Mouse (Mus musculus) ovary, adult 2 months (tissue): ENCODE measurements around the gene Eaf1. TPM values are rescaled to one million over a fixed set of nuclear protein-coding genes. Genes with fewer than 3 reads are reported as not detected.

Experiments used
- polyA plus RNA-seq: library from polyadenylated mRNA; depleted of rRNA; stranded (reverse); fragments of >200 nt; gene quantifications from 2 replicates; pipeline ENCODE4 v1.2.3, GENCODE M21; 2012; rRNA removed

Gene Eaf1
- 34.9 and 54.4 TPM in 2 replicates for polyA plus RNA-seq

DNA sequence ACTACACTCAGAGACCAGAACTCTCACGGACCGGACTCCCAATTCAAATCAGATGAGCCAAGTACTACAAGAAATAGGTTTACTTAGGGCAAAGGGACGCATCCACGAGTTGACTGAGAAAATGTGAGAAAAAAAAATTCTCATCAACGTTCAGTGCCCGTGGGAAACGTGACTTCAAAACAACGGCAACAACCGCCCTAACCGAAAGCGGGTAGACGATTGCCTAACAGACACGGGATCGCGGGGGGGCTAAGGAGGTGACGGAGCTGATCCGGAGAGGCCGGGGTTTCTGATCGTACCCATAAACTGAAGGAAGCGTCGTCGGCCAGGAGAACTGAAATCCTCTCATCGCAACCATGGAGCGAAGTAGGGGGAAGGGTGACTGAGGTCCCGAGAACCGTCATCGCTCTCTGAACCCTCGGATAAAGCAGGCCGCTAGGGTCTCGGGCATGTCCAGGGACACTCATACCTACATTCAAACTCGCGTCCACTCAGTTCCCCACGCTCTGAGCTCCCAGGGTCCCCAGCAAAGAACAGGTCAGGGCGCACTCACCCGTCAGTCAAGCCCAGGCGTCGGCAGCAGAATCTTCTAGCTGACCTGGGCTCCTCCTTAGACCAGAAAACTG, at the start of gene Eaf1:
Gene Eaf1, plus strand, starts transcription at position 51 of the 626 bp plus-strand sequence.

DNA sequence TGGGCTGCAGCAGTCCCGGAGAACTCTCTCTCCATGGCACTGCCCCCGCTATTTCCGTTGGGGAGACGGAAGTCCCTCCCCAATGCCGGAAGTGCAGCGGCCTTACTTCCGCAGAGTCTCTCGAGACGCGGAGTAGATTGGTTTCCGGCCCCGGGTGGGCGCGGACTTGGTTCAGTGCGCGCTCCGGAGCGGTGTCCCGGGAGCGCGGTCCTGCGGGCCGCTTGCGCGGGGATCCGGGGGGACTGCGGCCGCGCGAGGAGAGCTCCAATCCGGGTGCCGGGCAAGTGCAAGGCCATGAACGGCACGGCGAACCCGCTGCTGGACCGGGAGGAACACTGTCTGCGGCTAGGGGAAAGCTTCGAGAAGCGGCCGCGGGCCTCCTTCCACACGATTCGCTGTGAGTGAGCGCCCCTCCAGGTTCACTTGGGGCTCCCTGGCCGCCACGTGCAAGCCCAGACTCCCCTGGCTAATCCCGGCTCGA, 816 bp downstream of the Eaf1 start, which contains the start of gene Mettl6:
Gene Mettl6, minus strand, starts transcription at position 66 of the 481 bp plus-strand sequence.

Other genes with a start within 250 kb of the Eaf1 start
- gene Phf7, start 243.1 kb upstream of the Eaf1 start, polyA plus RNA-seq = 4.6 and 4.7 TPM in 2 replicates
- gene Bap1, start 242.9 kb upstream of the Eaf1 start, polyA plus RNA-seq = 65.6 and 92.0 TPM in 2 replicates
- gene Dnah1, start 170.5 kb upstream of the Eaf1 start, polyA plus RNA-seq = 5.8 and 7.6 TPM in 2 replicates
- 10.3 and 13.6 TPM in 2 replicates for gene Capn7, start 157.8 kb upstream of the Eaf1 start, polyA plus RNA-seq
- 33.6 and 34.0 TPM in 2 replicates for gene Sh3bp5, start 58.3 kb upstream of the Eaf1 start, polyA plus RNA-seq
- gene Mettl6, start 641 bp downstream of the Eaf1 start, polyA plus RNA-seq = 7.1 and 7.5 TPM in 2 replicates
- gene Colq, start 96.9 kb downstream of the Eaf1 start, polyA plus RNA-seq = 0.41 and 0.54 TPM in 2 replicates
- gene Gm49387, start 146.5 kb downstream of the Eaf1 start, polyA plus RNA-seq = not detected in 2 replicates
- 41.8 and 61.0 TPM in 2 replicates for gene Btd, start 146.6 kb downstream of the Eaf1 start, polyA plus RNA-seq
- gene Hacl1, start 146.9 kb downstream of the Eaf1 start, polyA plus RNA-seq = 8.0 and 10.3 TPM in 2 replicates